Mouse (Mus musculus): ENCODE measurements around the gene Vmn1r127.
"Not testable (repeated sequence)": the region's sequence is repeated elsewhere in the genome, so short reads cannot be mapped to it uniquely, and the experiment has no call there.

Gene Vmn1r127

DNA sequence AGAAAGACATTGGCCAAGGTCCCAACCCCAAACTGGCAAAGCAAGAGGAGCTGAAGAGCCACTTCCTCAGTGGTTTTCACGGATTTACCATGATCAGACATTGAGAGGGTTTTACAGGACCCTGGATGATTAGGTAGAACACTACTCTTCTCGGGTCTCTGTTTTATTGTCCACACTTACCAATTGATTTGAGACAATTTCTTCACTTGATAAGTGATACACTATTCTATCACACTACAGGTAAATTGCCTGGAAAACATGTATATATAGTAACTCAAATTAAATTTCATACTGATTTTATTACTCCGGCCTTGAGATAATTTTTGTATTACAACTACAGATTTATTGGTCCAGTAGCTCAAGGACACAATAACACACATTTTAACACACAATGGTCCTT is at the start of gene Vmn1r127:
Gene Vmn1r127, minus strand, starts transcription at position 101 of the 400 bp plus-strand sequence.
- DNase-seq (ENCODE audit: low read depth, low spot score) = not testable (repeated sequence)

DNA sequence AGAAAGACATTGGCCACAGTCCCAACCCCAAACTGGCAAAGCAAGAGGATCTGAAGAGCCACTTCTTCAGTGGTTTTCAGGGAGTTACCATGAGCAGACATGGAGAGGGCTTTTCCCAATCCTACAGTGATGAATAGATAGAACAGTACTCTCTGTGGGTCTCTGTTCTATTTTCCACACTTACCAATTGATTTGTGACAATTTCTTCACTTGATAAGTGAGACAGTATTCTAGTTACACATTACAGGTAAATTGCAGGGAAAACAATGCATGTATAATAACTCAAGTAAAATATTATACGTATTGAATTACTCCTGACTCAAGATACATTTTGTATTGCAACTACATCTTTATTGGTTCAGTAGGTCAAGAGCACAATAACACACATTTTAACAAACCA is 41.5 kb upstream of the Vmn1r127 start, which contains the start of gene Vmn1r129:
Gene Vmn1r129, minus strand, starts transcription at position 101 of the 400 bp plus-strand sequence.
- not testable (repeated sequence) for DNase-seq (ENCODE audit: low read depth, low spot score)

DNA sequence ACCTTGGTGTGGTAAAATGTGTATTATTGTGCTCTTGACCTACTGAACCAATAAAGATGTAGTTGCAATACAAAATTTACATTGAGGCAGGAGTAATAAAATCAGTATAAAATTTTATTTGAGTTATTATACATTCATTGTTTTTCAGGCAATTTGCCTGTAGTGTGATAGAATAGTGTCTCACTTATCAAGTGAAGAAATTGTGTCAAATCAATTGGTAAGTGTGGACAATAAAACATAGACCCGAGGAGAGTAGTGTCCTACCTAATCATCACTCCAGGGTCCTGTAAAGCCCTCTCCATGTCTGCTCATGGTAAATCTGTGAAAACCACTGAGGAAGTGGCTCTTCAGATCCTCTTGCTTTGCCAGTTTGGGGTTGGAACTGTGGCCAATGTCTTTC is 29.4 kb upstream of the Vmn1r127 start, which contains the start of gene Vmn1r128:
Gene Vmn1r128, plus strand, starts transcription at position 301 of the 400 bp plus-strand sequence.
- DNase-seq (ENCODE audit: low read depth, low spot score) = not testable (repeated sequence)

DNA sequence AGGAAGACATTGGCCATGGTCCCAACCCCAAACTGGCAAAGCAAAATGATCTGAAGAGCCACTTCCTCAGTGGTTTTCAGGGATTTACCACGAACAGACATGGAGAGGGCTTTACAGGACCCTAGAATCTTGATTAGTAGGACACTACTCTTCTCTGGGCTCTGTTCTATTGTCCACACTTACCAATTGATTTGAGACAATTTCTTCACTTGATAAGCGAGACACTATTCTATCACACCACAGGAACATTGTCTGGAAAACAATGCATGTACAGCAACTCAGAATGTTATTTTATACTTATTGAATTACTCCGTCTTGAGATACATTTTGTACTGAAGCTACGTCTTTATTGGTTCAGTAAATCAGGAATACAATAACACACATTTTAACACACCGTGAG is 18.3 kb downstream of the Vmn1r127 start, which contains the start of gene Vmn1r126:
Gene Vmn1r126, minus strand, starts transcription at position 101 of the 400 bp plus-strand sequence.
- not testable (repeated sequence) for DNase-seq (ENCODE audit: low read depth, low spot score)

DNA sequence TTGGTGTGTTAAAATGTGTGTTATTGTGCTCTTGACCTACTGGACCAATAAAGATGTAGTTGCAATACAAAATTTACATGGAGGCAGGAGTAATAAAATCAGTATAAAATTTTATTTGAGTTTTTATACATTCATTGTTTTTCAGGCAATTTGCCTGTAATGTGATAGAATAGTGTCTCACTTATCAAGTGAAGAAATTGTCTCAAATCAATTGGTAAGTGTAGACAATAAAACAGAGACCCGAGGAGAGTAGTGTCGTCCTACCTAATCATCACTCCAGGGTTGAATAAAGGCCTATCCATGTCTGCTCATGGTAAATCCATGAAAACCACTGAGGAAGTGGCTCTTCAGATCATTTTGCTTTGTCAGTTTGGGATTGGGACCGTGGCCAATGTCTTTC is 47.8 kb downstream of the Vmn1r127 start, which contains the start of gene Vmn1r125:
Gene Vmn1r125, plus strand, starts transcription at position 301 of the 400 bp plus-strand sequence.
- DNase-seq (ENCODE audit: low read depth, low spot score) = not testable (repeated sequence)

All from WW6 (cell line).